Mouse (Mus musculus): Measurements from ENCODE around the gene Slc30a1.

DNA sequence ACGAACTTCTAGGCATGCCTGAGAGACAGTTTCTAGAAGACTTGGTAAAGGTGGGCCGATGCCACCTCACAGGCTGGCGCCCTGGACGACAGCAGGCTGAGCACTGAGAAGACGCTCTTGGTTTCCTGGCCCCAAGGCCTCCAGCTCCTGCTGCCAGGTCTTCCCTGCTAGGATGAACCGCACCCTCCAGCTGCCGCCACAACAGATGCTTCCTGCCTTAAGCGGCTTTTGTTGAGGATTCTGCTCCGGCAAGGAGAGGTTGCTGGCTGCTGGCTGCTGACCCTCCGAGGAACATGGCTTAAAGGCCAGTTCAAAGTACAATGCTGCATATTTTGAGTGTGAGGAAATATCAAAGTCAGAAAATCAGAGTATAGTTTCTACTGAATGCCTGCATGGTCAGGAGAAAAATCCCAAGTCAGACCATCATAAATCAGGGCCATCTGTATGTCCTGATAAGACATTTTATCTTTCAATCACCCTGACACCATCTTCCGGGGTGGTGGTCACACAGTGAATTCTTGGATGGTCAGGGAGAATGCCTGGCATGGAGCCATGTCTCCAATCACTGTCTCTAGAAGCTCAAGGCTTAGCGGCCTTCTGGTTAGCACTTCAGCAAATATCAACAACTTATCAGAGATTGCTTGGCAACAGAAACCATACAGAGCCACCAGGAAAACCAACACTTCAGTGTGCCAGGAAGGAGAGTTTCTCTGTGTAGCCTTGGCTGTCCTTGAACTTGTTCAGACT lies 9.6 kb upstream of the Slc30a1 start:
- no peak for TF ChIP-seq GATA1 (IDR thresholded peaks at IDR 0.05; ENCODE audit: low read length)
- no peak for TF ChIP-seq TAL1 (IDR thresholded peaks at IDR 0.05; ENCODE audit: low read length)
